Mouse (Mus musculus) thymus, postnatal 25 days (tissue): ENCODE measurements around the gene Fam110a.

Experiments
- DNase-seq: peaks from one replicate; pipeline ENCODE4 v3.0.0; 2022

The Fam110a gene

DNA sequence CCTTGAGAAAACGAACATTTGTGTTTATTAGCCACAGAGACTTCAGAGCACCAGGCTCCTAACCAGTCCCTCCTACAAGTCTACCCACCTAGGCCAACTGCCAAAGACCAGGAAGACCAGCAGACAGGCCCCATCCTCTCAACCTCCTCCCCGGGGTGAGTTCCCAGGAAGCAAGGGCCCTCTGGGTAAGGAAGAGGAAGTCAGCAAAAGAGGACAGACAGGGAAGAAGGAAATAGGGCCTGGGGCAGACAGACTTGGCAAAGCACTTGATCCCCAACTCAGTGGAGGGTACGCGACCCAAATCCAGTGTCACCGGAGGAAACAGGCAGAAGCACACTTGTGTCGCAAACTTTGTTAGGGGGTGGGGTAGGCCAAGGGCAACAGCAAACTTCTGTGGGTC is 10.6 kb downstream of the Fam110a start:
- no peak for DNase-seq

DNA sequence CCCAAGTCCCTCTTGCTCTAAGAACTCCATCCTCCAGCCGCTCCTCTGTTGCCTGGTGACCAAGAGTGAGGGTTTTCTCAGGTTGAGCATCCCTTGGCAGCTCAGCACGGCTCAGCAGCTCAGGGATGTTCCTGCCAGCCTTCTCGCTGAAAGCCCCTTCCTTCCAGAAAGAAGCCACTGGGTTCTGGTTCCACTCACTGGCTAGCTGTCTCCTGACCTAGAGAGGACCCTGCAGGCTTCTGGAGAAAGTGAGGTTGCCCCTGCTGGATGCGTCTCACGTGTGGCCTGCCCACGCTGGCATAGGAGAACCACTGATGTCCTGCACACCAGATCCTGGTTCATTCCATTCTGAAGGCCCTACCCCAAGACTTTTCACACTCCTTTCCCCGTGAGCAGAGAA is 11.0 kb downstream of the Fam110a start:
- DNase-seq = no peak

DNA sequence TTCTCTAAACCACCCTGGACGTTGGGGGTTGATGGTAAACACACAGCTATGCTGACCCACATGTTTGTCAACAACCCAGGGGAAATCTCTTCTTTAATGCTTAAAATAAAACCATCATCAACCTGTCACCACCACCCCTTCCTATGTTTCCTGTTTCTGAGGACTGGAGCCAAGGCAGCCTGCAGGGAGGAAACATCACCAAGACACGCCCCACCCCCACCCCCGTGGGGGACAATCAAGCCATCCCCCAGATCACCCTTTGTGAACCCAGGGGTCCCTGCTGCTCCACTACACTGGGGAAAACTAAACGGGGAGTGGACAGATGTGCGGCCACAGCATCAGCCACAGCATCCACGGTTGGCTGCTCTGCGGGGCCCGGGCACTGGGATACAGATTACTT is 11.6 kb downstream of the Fam110a start:
- DNase-seq = no peak

DNA sequence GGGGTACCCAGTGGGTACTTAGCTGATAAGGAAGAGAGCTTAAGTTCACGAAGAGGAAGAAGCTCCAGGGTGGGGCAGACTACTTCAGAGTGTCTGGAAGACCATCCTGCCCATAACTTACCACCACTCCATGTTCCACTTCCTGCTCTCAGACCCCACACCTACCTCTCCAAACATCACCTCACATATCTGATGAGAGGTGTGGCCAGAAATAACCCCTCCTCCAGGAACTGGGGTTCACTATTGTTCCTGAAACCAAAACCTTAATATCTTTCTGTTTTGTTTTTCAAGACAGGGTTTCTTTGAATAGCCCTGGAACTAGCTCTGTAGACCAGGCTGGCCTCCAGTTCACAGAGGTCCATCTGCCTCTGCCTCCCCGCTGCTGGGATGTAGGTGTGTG is 12.2 kb downstream of the Fam110a start:
- DNase-seq = no peak

DNA sequence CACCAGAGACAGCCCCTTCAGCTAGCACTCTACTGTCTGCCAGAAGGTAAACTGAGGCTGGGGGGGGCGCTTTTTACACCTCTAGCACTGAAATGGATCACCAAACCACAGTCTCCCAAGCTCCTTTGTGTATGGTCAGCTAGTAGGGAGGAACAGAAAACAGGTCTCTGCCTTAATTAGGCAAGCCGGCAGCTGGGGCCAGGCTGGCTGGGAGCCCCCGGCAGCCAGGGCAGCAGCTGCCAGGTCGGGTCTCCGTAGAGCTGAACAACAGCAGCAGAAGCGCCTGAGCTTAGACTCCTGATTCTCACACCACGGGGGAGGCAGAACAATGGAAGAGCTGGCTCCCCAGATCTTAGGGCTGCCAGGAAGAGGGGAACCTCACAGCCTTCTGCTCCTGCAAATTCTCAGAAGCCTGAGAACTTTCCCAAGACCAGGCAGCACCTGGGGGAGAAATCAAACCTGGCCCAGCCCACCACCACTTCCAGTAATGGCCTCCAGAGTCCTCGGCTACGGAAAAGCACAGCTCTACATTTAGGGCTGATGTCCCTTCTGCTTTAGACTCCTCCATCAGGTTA is 12.8 kb downstream of the Fam110a start:
- DNase-seq = no peak

DNA sequence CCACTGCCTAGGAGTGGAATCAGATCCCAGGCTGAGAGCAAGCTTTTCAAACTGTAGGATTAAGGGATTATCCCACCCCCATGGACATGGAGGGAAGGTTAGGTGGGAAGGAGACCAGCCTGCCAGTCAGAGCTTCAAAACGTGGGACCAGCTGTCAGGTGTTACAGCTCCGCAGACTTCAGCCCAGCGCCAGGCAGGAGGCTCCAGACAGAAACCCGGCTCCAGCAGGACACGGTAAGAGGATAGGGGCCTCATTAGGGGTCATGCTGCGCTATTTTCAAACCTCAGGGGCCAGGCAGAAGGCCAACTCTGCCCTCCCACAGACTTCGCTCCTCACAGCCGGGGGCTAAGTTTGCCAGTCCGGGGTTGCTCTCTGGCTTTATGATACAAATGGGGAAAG is 16.0 kb downstream of the Fam110a start:
- DNase-seq = no peak

DNA sequence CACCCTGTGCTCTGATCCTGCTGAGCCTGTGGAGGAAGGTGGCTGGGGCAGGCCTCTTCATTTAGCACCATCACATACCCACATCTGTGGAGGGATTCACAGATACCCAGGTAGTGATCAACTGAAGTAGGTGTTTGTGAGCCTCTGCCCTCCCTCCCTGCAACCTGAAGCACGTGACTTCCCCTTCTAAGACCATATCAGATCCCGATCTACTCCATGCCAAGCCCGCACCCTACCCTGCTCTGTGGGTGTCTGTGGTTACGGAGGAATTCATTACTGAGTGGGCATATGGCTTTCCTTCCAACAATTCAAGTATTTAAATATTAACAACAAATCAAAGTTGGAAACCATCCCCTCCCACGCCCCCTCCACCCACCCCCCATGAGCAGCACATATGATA is 16.7 kb downstream of the Fam110a start:
- no peak for DNase-seq

DNA sequence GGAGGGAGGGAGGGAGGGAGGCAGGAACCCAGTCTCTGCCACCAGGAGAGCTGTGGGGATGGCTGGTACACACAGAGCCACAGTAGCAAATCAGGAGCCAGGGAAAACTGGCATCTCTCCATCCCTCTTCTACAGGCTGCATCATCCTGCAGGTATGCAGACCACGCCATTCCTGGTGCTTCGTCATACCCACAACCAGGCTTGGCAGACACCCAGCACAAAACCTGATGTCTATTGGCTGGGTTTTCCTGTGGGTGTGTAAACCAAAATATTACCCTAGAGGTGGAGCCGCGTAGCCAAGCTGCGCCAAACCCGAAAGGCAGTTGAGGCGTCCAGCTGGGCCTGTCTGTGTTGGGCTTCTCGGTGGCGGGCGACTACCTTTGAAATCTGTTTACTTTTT is 17.5 kb downstream of the Fam110a start:
- DNase-seq = no peak

DNA sequence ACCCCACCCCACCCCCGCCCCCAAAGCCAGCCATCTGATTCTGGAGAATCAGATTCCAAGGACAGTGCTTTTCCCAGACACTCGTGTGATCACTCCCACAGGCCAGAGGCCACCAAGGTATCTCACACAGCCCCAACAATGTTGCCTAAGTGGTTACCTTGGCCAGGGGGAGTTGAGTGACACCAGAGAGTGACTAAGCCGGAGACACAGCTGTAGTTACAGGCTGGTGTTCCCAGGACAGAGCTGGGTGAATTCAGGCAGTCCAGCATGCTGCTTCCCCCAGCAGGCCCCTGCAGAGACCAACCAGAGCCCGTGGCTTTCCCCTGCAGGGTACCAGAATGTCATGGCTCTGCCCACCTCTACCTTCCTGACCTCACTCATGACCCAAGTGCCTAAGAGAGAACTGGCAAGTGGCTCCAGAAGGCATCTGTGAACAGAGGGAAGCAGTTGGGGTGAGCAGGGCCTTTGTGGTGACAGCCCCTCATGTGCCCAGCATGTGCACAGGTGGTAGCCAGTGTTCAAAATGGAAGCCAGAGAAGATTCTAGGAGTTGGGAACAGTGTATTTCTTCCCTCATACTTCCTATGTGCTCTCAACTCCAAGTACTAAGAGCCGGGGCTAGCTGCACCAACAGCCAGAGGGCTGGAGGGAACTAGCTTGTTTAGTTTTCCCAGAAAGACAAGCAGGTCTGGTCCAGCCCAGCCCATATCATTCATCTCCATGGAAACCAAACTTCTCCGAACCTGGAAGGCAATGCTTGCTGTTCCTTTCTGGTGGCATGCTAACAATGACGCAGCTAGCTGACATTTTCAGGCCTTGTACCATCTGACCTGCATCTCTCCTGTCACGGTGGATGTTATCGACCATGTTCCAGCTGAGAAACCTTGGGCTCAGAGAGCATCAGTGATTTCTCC is 18.5 kb downstream of the Fam110a start:
- no peak for DNase-seq

DNA sequence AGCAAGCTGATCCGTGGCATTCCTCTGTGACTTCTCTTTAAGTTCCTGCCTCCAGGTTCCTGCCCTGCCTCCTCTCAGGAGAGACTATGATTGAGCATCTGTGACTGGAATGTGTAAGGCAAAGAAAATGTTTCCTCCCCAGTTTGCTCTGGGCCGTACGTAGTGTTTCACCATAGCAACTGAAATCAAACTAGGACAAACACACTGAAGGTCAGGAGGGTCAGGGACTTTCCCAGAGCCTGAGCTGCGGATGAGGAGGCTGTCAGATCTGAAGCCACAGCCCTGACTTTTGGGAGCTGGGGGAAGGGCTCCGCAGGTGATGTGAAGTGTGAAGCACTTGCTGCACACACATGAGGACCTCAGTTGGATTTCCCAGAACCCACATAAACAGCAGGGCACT is 20.7 kb downstream of the Fam110a start:
- no peak for DNase-seq

DNA sequence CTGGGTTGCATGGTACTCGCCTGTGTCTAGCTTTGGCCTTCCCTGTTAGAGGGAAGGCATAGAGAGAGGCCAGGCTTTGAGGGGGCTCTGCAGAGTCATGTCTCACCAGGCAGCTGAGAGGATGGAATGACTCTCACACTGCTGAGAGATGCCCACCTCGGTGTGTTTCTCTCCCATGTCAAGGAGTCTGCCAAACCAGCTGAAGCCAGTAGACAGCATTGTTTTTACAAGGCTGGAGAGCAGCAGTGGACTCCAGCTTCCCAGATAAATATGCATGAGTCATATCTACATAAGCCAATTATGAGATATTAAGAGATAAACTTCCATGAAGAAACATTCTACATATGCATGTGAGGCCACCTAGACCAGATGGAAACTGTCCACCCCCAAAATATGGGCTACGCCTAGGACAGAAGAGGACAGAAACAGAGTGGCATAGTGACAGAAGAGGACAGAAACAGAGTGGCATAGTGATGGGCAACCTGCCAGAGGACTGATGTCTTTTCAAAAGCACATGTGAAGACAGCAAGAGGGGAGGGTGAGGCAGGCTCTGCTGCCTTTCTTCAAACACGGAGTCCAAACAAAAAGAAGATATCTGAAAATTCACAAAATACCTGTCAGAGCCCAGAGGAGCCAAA is 23.4 kb downstream of the Fam110a start:
- no peak for DNase-seq

DNA sequence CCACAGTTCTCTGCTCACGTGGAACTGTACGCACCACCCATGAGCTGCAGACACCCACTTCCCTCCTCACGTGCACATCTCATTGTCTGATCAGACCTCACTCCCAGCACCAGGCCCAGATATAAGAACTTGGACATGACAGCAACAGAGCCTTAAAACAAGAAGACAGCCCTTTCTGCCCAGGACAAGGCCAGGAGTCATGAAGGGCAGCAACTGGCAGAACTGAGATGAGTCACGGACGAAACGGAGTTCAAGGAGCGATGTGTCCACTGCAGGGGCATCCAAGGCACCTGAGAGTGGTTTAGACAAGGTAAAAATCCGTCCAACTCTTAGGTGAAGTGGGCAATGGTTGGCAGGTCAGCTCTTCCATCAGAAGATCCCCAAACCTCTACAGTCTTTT is 26.4 kb downstream of the Fam110a start:
- no peak for DNase-seq

DNA sequence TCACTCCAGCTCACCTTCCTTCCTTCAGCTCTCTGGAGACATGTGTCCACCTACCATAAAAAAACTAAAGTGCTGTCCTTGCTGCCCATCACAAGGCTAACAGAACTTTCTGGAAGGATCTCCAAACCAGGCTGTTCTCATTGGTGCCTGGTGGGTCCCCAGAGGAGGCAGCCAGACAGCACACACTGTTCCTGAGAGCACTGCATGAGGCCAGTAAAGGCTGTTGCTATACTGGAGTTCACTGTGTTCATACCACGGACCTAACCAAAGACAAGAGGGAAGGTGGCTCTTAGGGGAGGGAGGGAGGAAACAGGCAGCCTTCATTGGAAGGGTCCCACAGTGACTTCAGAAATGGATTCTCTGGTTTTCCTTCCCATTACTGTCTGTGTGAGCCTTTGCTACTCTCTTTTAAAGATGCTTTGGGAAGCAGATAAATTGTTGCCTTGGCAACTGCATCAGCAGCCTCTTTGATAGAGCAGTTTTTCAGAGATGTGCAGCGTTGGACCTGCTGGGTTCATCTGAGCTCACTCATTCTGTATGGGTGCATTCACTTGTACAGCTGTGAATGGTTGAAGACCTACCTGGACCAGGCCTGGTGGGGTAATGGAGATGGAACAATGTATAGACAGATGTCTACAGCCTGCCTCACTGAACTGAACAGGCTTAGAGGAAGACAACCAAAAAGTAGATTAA is 30.8 kb downstream of the Fam110a start:
- DNase-seq = no peak

DNA sequence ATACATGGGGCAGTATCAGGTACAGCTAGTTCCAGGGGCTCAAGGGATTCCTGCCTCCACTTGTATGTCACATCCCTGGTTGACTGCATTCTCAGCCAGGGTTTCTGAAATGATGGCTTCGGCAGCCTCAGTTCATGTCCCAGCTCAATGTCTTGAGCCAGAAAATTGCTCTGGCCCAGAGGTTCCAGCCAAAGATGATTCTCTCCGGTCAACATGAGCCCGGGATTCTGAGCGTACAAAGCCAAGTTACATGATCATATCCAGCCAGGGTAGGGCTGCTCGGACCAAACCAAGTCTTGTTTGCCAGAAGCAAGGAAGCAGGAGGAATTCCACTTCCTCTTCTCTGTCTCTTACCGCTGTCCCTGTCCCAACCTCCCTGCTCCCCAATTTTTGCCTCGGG is 31.7 kb downstream of the Fam110a start:
- DNase-seq = no peak

DNA sequence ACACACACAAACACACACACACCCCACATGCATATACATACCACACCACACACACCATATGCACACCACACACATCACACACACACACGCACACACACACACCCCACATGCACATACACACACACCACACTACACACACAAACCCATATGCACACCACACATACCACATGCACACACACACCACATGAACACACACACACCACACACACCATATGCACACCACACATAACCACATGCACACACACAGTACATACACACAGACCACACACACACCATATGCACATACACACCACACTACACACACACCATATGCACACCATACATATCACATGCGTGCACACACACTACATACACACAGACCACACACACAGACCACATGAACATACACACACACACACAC is 32.4 kb downstream of the Fam110a start:
- no peak for DNase-seq

DNA sequence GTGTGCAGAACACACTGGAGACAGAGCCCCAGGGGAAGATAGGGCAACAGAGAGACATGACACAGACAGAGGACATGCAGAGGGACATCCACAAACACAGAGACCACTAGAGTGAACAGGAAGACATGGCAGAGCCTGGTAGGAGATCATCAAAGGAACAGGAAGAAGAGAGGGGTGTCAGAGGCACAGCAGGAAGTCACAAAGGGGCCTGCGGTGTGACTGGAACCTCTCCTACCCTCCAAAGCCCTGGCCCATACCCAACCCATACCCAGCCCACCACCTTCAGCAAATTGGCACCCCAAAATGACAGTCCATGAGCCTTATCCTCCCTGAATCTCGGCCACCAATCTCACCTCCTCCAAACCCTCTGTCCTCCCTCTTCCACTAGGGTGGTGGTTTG is 35.9 kb downstream of the Fam110a start:
- peak; percentile 57 for DNase-seq

DNA sequence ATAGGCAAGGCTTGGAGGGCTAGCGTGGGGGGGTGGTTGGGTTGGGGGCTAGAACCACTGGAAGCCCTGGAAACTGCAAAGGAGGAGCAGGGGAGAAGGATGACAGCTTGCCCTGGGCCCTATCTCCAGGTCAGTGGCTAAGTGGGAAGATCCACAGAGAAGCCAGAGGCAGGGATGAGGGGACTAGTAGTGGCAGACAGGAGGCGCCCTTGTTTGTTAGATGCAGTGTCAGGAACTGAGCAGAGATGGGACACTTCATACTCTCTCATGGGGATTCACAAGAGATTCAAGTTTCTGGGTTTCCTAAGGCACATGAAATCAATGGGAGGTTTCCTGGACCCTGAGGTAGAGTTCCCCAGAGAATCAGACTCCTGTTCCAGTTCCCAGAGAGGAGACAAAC is 38.8 kb downstream of the Fam110a start:
- peak; percentile 29 for DNase-seq

DNA sequence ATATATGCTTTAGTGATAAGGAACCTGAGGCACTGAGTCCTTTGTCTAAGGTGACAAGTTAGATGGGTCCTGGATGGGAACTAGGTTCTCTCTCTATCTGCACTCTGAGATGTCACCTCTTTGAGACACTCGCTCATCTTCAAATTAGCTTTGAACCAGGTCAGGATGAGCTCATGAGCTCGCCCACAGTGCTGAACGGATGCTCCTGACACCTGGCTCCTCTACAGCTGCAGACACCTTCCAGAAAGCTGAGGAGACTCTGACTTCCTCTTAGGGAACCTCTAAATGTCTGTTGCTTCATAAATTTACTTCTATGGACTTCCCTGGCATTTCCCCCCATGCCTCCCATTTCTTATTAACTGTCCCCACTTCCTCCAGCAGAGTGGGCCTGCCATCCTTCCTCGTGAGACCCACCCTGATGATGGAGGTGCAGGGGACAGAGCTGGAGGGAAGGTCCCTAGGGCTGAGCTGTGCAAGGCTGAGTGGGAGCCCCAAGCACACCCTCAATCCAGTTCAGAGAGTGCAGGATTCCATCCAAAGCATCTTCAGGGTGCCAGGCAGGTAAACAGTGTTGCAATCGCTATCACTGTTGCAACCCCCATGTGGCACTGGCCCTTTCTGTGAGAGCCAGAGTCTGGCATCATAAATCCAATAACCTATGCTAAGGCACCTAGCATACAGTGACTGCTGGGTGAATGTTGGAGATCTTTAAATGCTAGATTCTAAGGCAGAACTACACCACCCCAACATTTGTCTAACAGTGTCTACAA is 40.2 kb downstream of the Fam110a start:
- DNase-seq = peak; percentile 50

DNA sequence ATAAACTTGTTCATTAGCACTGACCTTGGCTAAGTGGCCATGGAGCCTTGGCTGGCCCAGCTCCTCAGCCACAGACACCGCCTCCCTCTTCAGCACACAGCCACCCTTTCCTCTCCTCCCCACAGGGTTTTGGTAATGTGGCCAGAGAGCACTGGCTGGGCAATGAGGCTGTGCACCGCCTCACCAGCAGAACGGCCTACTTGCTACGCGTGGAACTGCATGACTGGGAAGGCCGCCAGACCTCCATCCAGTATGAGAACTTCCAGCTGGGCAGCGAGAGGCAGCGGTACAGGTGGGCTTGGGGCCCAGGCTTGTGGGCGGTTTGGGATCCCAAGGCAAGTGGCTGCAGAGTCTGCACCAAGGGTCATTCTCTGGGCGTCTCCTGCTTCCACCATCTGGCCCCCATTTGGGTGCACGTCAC is 41.2 kb downstream of the Fam110a start:
- no peak for DNase-seq

DNA sequence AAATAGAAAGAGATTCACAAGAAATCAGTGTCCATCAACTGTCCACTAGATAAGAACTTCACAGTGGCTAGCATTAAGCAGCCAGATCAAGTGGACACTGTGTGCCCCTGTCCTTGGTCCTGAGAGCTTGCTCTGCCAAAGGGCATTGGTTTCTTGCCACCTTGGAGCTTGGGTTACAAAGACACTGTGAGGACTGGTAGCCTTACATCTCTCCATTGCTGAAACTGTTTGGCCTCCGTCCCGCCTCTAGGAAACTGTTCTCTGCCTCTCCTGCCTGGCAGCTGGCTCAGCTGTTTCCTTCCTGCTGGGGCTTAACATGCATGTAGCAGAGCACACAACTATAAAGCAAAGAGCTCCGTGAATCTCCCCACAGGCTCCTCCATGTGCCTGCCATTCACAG is 42.1 kb downstream of the Fam110a start:
- DNase-seq = peak; percentile 43

DNA sequence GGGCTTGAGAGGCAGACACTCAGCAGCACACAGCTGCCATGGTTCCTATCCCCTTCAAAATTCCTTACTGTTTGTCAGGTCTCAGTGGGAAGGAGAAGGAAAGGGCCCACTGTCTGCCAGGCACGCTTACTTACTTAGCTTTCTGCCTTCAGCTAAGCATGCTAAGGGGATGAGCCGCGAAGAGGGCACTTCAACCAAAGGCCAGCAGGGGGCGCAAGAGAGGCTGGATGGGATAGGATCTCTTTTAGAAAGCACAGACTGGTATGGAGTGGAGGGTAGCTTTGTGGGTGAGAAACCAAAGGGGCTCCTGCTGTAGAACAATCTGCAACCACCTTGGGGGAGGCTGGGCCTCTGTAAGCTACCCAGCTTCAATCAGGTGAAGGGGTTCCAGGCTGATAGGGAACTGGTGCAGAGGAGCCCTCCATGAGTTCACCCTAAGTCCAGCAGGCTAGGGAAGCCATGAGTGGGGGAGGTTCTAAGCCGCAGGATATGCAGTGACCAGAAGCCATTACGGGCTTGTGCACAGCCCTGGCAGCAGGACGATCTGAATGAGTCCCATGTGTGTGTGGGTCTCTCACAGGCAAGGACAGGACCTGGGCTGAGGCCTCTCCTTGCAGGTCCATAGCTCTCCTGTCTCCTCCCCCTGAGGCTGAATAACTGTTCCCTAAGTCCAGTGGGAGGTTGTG is 49.5 kb downstream of the Fam110a start:
- DNase-seq = peak; percentile 89

DNA sequence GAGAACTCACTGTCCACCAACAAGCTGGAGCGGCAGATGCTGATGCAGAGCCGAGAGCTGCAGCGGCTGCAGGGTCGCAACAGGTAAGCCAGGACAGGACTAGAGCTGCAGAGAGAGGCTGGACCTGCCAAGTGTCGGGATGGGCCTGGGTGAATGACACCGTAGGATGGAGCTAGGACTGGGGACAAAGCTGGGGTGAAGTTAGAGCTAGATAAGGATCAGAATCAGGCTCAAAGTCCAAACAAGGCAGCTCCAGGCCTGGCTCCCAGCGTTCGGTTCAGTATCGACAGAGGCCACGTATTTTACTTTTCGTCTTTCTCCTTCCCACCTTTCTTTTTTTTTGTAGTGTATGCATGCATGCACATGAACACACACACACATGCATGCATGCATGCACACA is 52.9 kb downstream of the Fam110a start:
- no peak for DNase-seq
